Mouse (Mus musculus) lung, postnatal 10 days (tissue): Measurements from ENCODE around the gene Atrnl1.
A peak's percentile ranks its signal among the peaks of the same experiment; 100 is the strongest.

Source experiments
- DNase-seq: peaks from one replicate; pipeline ENCODE4 v3.0.0; 2021

The Atrnl1 gene

GRCm38 (mm10) chr19:57713138-57713537 lies 102.3 kb downstream of the Atrnl1 start:
- DNase-seq: peak; percentile 79

- peak; percentile 61 for DNase-seq
Observed at GRCm38 (mm10) chr19:57724920-57725319, 114.1 kb downstream of the Atrnl1 start.

GRCm38 (mm10) chr19:57725326-57725725 lies 114.5 kb downstream of the Atrnl1 start:
- no peak for DNase-seq

GRCm38 (mm10) chr19:57727009-57727408 lies 116.2 kb downstream of the Atrnl1 start:
- DNase-seq: no peak

- no peak for DNase-seq
Observed at GRCm38 (mm10) chr19:57737475-57737874, 126.6 kb downstream of the Atrnl1 start.

GRCm38 (mm10) chr19:57745579-57745978 lies 134.7 kb downstream of the Atrnl1 start:
- DNase-seq: peak; percentile 45

GRCm38 (mm10) chr19:57746553-57746952 lies 135.7 kb downstream of the Atrnl1 start:
- no peak for DNase-seq

- no peak for DNase-seq
Observed at GRCm38 (mm10) chr19:57752189-57752588, 141.4 kb downstream of the Atrnl1 start.

- peak; percentile 19 for DNase-seq
Observed at GRCm38 (mm10) chr19:57762526-57762925, 151.7 kb downstream of the Atrnl1 start.

GRCm38 (mm10) chr19:57764576-57765371 lies 153.9 kb downstream of the Atrnl1 start:
- DNase-seq: no peak

- DNase-seq: no peak
Observed at GRCm38 (mm10) chr19:57767051-57767450, 156.2 kb downstream of the Atrnl1 start.

- DNase-seq: no peak
Observed at GRCm38 (mm10) chr19:57768661-57769060, 157.8 kb downstream of the Atrnl1 start.

GRCm38 (mm10) chr19:57782366-57783089 lies 171.7 kb downstream of the Atrnl1 start:
- no peak for DNase-seq

- no peak for DNase-seq
Observed at GRCm38 (mm10) chr19:57786699-57787098, 175.9 kb downstream of the Atrnl1 start.

- DNase-seq: no peak
Observed at GRCm38 (mm10) chr19:57802207-57802606, 191.4 kb downstream of the Atrnl1 start.

- DNase-seq: no peak
Observed at GRCm38 (mm10) chr19:57802771-57803482, 192.1 kb downstream of the Atrnl1 start.

GRCm38 (mm10) chr19:57803483-57803820 lies 192.6 kb downstream of the Atrnl1 start:
- DNase-seq: no peak

GRCm38 (mm10) chr19:57808363-57808762 lies 197.5 kb downstream of the Atrnl1 start:
- DNase-seq: no peak

- no peak for DNase-seq
Observed at GRCm38 (mm10) chr19:57814291-57814690, 203.5 kb downstream of the Atrnl1 start.

- peak; percentile 42 for DNase-seq
Observed at GRCm38 (mm10) chr19:57816221-57816996, 205.6 kb downstream of the Atrnl1 start.

GRCm38 (mm10) chr19:57817736-57818135 lies 206.9 kb downstream of the Atrnl1 start:
- no peak for DNase-seq

GRCm38 (mm10) chr19:57823446-57823845 lies 212.6 kb downstream of the Atrnl1 start:
- no peak for DNase-seq
